Mouse (Mus musculus): ENCODE measurements around the gene Taar7b. TPM values are rescaled to one million over a fixed set of nuclear protein-coding genes. Genes with fewer than 3 reads are reported as not detected.

Taar7b gene
- polyA plus RNA-seq (2014; fragmentation: Illumina TruSeq; extraction: RNeasy Lipid Tissue Mini Kit (QIAGEN cat#74804); ENCODE audit: low read depth, low replicate concordance): not detected

DNA sequence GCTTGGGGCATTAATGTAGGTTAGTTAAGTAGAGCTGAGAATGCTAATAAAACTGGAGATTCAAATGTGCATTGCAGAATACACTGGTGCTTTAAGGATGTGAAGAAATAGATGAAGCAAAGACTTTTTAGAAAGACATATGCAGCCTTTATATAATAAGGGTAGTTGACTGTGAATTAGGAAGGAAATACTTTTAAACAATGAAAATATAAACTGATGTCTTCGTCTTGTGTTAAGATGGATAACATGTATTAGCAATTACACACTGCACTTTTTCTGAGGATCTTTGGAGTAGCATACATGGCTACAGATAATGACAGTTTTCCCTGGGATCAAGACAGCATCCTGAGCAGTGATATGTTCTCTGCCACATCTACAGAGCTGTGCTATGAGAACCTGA lies at the start of gene Taar7b:
TSS of gene Taar7b (plus strand) at position 301 of the 400 bp plus-strand sequence.

DNA sequence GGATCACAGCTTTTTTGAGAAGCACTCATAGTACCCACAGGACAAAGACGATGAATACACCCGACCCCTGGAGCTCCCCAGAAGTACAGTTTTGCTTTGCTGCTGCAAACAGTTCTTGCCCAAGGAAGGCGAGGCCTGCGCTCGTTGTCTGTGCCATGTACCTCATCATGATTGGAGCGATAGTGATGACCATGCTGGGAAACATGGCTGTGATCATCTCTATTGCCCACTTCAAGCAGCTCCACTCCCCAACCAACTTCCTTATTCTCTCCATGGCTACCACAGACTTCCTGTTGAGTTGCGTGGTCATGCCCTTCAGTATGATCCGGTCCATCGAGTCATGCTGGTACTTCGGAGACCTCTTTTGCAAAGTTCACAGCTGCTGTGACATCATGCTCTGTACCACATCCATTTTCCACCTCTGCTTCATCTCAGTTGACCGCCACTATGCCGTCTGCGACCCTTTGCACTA lies 39.3 kb upstream of the Taar7b start, which contains the start of gene Taar4:
TSS of gene Taar4 (plus strand) at position 51 of the 472 bp plus-strand sequence.

DNA sequence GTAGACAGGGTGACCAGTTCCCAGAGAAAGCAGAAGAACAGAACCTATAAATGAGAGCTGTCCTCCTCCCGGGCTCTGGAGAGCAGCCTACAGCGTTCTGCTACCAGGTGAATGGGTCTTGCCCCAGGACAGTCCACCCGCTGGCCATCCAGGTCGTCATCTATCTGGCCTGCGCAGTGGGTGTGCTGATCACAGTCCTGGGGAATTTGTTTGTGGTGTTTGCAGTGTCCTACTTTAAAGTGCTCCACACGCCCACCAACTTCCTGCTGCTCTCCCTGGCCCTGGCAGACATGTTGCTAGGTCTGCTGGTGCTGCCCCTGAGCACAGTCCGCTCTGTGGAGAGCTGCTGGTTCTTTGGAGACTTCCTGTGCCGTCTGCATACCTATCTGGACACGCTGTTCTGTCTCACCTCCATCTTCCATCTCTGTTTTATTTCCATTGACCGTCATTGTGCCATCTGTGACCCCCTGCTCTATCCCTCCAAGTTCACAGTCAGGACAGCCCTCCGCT lies 29.0 kb upstream of the Taar7b start, which contains the start of gene Taar5:
TSS of gene Taar5 (plus strand) at position 51 of the 510 bp plus-strand sequence.

DNA sequence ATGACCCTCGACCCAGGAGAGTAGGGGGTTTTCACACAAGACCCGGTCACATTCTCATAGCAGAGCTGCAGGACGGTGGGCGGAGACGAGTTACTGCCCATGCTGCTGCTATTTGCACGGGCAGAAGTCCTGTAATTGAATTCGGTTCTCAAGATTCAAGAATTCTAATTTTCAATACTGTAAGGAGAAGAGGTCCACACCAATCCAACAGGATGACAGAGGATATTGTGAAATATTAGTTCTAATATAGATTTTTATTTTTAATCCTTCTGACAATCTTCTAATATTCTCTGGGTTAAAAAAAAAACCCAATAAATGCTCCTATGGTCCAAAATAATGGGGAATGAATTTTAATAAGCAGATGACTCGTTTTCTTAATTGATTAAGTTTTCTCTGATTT lies 14.2 kb upstream of the Taar7b start, which contains the start of gene Taar6:
TSS of gene Taar6 (minus strand) at position 101 of the 400 bp plus-strand sequence.

DNA sequence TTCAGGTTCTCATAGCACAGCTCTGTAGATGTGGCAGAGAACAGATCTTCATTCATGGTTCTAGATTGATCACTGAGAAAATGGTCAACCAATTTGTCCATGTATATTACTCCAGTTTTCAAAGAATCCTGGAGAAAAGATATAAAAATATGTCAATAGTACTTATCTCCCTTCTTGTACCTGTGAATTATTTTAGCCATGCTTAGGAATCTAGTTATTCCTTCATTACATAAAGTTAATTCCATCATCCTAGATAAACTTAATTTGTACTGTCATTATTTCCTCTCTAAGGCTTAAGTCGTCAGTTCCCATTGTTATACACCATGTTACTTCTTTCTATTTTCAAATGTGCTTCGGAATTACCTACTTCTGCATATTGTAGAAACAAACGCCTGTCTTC lies 6.4 kb upstream of the Taar7b start, which contains the start of gene Taar7a:
TSS of gene Taar7a (minus strand) at position 101 of the 400 bp plus-strand sequence.

DNA sequence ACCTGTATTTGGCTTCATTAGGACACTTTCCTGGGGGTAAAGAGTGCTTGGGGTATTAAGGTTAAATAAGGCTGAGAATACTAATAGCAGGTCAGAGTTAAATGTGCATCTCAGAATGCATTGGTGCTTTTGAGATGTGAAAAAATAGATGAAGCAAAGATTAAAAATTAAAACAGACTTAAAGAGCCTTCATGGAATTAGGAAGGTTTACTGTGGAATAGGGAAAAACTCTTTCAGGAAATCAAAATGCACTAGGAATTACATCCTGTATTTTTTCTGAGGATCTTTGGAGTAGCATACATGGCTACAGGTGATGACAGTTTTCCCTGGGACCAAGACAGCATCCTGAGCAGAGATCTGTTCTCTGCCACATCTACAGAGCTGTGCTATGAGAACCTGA lies 27.2 kb downstream of the Taar7b start, which contains the start of gene Taar7d:
TSS of gene Taar7d (plus strand) at position 301 of the 400 bp plus-strand sequence.

DNA sequence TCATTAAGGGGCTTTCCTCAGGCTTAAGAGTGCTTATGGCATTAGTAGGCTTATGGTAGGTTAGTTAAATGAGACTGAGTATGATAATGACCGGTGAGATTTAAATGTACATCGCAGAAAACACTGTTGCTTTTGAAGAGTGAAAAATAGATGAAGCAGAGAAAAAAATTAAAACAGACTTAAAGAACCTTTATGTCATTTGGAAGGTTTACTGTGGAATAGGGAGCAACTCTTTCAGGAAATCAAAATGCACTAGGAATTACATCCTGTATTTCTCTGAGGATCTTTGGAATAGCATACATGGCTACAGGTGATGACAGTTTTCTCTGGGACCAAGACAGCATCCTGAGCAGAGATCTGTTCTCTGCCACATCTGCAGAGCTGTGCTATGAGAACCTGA lies 37.6 kb downstream of the Taar7b start, which contains the start of gene Taar7e:
TSS of gene Taar7e (plus strand) at position 301 of the 400 bp plus-strand sequence.

DNA sequence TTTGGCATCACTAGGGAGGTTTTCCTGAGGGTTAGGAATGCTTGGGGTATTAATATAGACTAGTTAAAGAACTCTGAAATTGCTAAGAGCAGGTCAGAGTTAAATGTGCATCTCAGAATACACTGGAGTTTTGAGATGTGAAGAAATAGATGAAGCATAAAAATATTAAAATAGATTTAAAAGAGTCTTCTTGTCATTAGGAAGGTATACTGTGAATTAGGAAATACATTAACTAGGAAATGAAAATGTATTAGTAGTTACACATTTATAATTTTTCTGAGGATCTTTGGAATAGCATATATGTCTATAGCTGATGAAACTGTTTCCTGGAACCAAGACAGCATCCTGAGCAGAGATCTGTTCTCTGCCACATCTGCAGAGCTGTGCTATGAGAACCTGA lies 49.5 kb downstream of the Taar7b start, which contains the start of gene Taar7f:
TSS of gene Taar7f (plus strand) at position 301 of the 400 bp plus-strand sequence.

Other genes starting within 250 kb of the Taar7b start
- gene Rps12, start 212.7 kb upstream of the Taar7b start, polyA plus RNA-seq (2014; fragmentation: Illumina TruSeq; extraction: RNeasy Lipid Tissue Mini Kit (QIAGEN cat#74804); ENCODE audit: low read depth, low replicate concordance): 775 TPM
- gene Slc18b1, start 203.0 kb upstream of the Taar7b start, polyA plus RNA-seq (2014; fragmentation: Illumina TruSeq; extraction: RNeasy Lipid Tissue Mini Kit (QIAGEN cat#74804); ENCODE audit: low read depth, low replicate concordance): 15.1 TPM
- 0.34 TPM for gene Vnn3, start 148.5 kb upstream of the Taar7b start, polyA plus RNA-seq (2014; fragmentation: Illumina TruSeq; extraction: RNeasy Lipid Tissue Mini Kit (QIAGEN cat#74804); ENCODE audit: low read depth, low replicate concordance)
- gene Vnn1, start 105.3 kb upstream of the Taar7b start, polyA plus RNA-seq (2014; fragmentation: Illumina TruSeq; extraction: RNeasy Lipid Tissue Mini Kit (QIAGEN cat#74804); ENCODE audit: low read depth, low replicate concordance): 0.55 TPM
- gene Taar1, start 79.6 kb upstream of the Taar7b start, polyA plus RNA-seq (2014; fragmentation: Illumina TruSeq; extraction: RNeasy Lipid Tissue Mini Kit (QIAGEN cat#74804); ENCODE audit: low read depth, low replicate concordance): not detected
- not detected for gene Taar2, start 61.4 kb upstream of the Taar7b start, polyA plus RNA-seq (2014; fragmentation: Illumina TruSeq; extraction: RNeasy Lipid Tissue Mini Kit (QIAGEN cat#74804); ENCODE audit: low read depth, low replicate concordance)
- gene Taar3, start 50.4 kb upstream of the Taar7b start, polyA plus RNA-seq (2014; fragmentation: Illumina TruSeq; extraction: RNeasy Lipid Tissue Mini Kit (QIAGEN cat#74804); ENCODE audit: low read depth, low replicate concordance): not detected
- gene Taar4, start 39.4 kb upstream of the Taar7b start, polyA plus RNA-seq (2014; fragmentation: Illumina TruSeq; extraction: RNeasy Lipid Tissue Mini Kit (QIAGEN cat#74804); ENCODE audit: low read depth, low replicate concordance): not detected
- gene Taar5, start 29.2 kb upstream of the Taar7b start, polyA plus RNA-seq (2014; fragmentation: Illumina TruSeq; extraction: RNeasy Lipid Tissue Mini Kit (QIAGEN cat#74804); ENCODE audit: low read depth, low replicate concordance): not detected
- not detected for gene Taar6, start 14.3 kb upstream of the Taar7b start, polyA plus RNA-seq (2014; fragmentation: Illumina TruSeq; extraction: RNeasy Lipid Tissue Mini Kit (QIAGEN cat#74804); ENCODE audit: low read depth, low replicate concordance)
- not detected for gene Taar7a, start 6.5 kb upstream of the Taar7b start, polyA plus RNA-seq (2014; fragmentation: Illumina TruSeq; extraction: RNeasy Lipid Tissue Mini Kit (QIAGEN cat#74804); ENCODE audit: low read depth, low replicate concordance)
- gene Taar7d, start 27.3 kb downstream of the Taar7b start, polyA plus RNA-seq (2014; fragmentation: Illumina TruSeq; extraction: RNeasy Lipid Tissue Mini Kit (QIAGEN cat#74804); ENCODE audit: low read depth, low replicate concordance): not detected
- not detected for gene Taar7e, start 37.7 kb downstream of the Taar7b start, polyA plus RNA-seq (2014; fragmentation: Illumina TruSeq; extraction: RNeasy Lipid Tissue Mini Kit (QIAGEN cat#74804); ENCODE audit: low read depth, low replicate concordance)
- not detected for gene Taar7f, start 49.6 kb downstream of the Taar7b start, polyA plus RNA-seq (2014; fragmentation: Illumina TruSeq; extraction: RNeasy Lipid Tissue Mini Kit (QIAGEN cat#74804); ENCODE audit: low read depth, low replicate concordance)
- not detected for gene Taar8a, start 76.6 kb downstream of the Taar7b start, polyA plus RNA-seq (2014; fragmentation: Illumina TruSeq; extraction: RNeasy Lipid Tissue Mini Kit (QIAGEN cat#74804); ENCODE audit: low read depth, low replicate concordance)
- not detected for gene Taar8b, start 92.4 kb downstream of the Taar7b start, polyA plus RNA-seq (2014; fragmentation: Illumina TruSeq; extraction: RNeasy Lipid Tissue Mini Kit (QIAGEN cat#74804); ENCODE audit: low read depth, low replicate concordance)
- not detected for gene Taar8c, start 102.0 kb downstream of the Taar7b start, polyA plus RNA-seq (2014; fragmentation: Illumina TruSeq; extraction: RNeasy Lipid Tissue Mini Kit (QIAGEN cat#74804); ENCODE audit: low read depth, low replicate concordance)
- gene Taar9, start 109.6 kb downstream of the Taar7b start, polyA plus RNA-seq (2014; fragmentation: Illumina TruSeq; extraction: RNeasy Lipid Tissue Mini Kit (QIAGEN cat#74804); ENCODE audit: low read depth, low replicate concordance): not detected
- gene Stx7, start 149.4 kb downstream of the Taar7b start, polyA plus RNA-seq (2014; fragmentation: Illumina TruSeq; extraction: RNeasy Lipid Tissue Mini Kit (QIAGEN cat#74804); ENCODE audit: low read depth, low replicate concordance): 47.7 TPM
- gene Moxd1, start 223.6 kb downstream of the Taar7b start, polyA plus RNA-seq (2014; fragmentation: Illumina TruSeq; extraction: RNeasy Lipid Tissue Mini Kit (QIAGEN cat#74804); ENCODE audit: low read depth, low replicate concordance): 0.60 TPM